Mouse (Mus musculus) stomach, postnatal 0 days (tissue): ENCODE measurements at regions not wholly inside any gene's neighbourhood (a gene's known extent, or its start where the extent isn't known, plus 50 kb on each side); places are given as distances from the start of the nearest gene placed in this dataset.

ENCODE experiments used
- CTCF ChIP-seq: IDR thresholded peaks from 2 replicates; pipeline ENCODE4 v1.5.1; 2016; ENCODE audit warnings: antibody characterized with exemption, low read depth, mild to moderate bottlenecking, moderate library complexity
- EP300 ChIP-seq: optimal IDR thresholded peaks from 2 replicates; pipeline ENCODE3; 2016; ENCODE audit warnings: antibody characterized with exemption

- no peak for TF ChIP-seq CTCF
- TF ChIP-seq EP300: no peak
Observed at GRCm38 (mm10) chr10:108048426-108048825, 113.6 kb upstream of the Ppp1r12a start.
